Mouse (Mus musculus) intestine, postnatal 0 days (tissue): ENCODE measurements around the gene Fosl1. TPM values are rescaled to one million over a fixed set of nuclear protein-coding genes. Genes with fewer than 3 reads are reported as not detected.

ENCODE experiments used
- ATAC-seq: fragments of 200-750 bp; cut with Nextera tagmentation; 2 replicates; pipeline ENCODE4 v1.8.0; 2017; ENCODE audit warnings: mild to moderate bottlenecking, moderate TSS enrichment, moderate library complexity
- H3K27ac ChIP-seq: fragments of 300-500 bp; sonication (generic); 2 replicates; pipeline ENCODE4 v1.5.1; 2014; ENCODE audit warnings: mild to moderate bottlenecking, low read depth, low read length, moderate library complexity
- H3K27me3 ChIP-seq: fragments of 300-500 bp; sonication (generic); replicated peaks from 2 replicates; pipeline ENCODE4 v1.6.1; 2014; ENCODE audit warnings: low read length, mixed read lengths; ENCODE audit not compliant: control insufficient read depth, insufficient read depth
- H3K36me3 ChIP-seq: fragments of 300-500 bp; sonication (generic); 2 replicates; pipeline ENCODE4 v1.6.1; 2014; ENCODE audit warnings: mild to moderate bottlenecking, moderate library complexity; ENCODE audit not compliant: control insufficient read depth, insufficient read depth
- H3K4me1 ChIP-seq: fragments of 300-500 bp; sonication (generic); replicated peaks from 2 replicates; pipeline ENCODE4 v1.6.1; 2014; ENCODE audit warnings: antibody characterized with exemption, low read length, mixed read lengths; ENCODE audit not compliant: control insufficient read depth, insufficient read depth
- H3K4me2 ChIP-seq: fragments of 300-500 bp; sonication (generic); replicated peaks from 2 replicates; pipeline ENCODE4 v1.6.1; 2014; ENCODE audit warnings: low read depth, mild to moderate bottlenecking, moderate library complexity
- H3K4me3 ChIP-seq: fragments of 300-500 bp; sonication (generic); 2 replicates; pipeline ENCODE4 v1.5.1; 2014; ENCODE audit warnings: low read depth, low read length
- H3K9ac ChIP-seq: fragments of 300-500 bp; sonication (generic); 2 replicates; pipeline ENCODE4 v1.6.1; 2014; ENCODE audit warnings: mild to moderate bottlenecking, low read depth, low read length
- H3K9me3 ChIP-seq: fragments of 300-500 bp; sonication (generic); 2 replicates; pipeline ENCODE4 v1.6.1; 2016; ENCODE audit warnings: mixed run types; ENCODE audit not compliant: control insufficient read depth
- CTCF ChIP-seq: sonication (generic); IDR thresholded peaks from 2 replicates; pipeline ENCODE4 v1.5.1; 2016; ENCODE audit warnings: low read depth, mild to moderate bottlenecking, control low read depth, antibody characterized with exemption, moderate library complexity
- WGBS: fragments of 180-500 bp; shearing (Covaris S2); extraction: QIAGEN DNeasy Blood & Tissue Kit; methylation state at CpG from one replicate; pipeline ENCODE4 v1.1.7; 2014; 5-methylcytosine and 5-hydroxymethylcytosine counted together
- polyA plus RNA-seq: library from polyadenylated mRNA; unstranded; fragments of >200 nt; fragmentation: Nextera tagmentation; extraction: Ambion mirVana; gene quantifications from 2 replicates; pipeline ENCODE4 v1.2.1, GENCODE M21; 2015

Fosl1 gene
- polyA plus RNA-seq, 1 experiment from 2014 or later: not detected

DNA sequence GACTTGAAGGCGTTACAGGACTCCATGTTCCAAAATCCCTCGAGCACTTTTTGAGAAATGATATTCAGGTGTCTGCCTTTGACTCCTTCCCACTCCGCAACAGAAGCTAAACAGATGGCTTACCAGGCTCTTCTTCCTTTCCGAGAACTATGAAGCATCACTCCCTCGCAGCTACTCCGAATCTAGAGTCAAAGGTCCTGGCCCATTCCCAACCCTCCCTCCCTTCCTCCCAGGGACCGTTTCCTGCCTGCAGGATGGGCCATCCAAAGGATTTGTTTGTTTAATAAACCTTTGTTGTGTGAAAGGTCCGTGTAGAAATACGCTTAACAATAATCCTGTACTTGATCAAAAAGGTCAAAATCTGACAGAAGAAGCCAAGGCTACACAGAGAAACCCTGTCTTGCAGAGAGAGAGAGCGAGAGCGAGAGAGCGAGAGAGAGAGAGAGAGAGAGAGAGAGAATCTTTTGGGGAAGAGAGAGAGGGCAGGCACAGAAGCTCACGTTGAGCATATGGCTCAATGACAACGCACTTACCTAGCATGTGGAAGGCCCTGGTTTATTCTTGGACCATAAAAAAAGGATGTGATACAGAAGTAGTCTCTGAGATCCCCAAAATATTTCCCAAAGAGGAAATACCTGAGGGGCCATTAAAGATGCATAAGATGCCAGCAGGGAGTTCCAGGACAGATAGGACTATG lies 10.5 kb downstream of the Fosl1 start, which contains the start of gene Ccdc85b:
Ccdc85b (minus strand) TSS at position 149 of the 697 bp plus-strand sequence.
- Histone ChIP-seq H3K4me1 (peaks cover 4% of the 10 kb centered on the region; the same call in 1 of the 2 replicates), H3K27ac (peak within 1 kb of the TSS; percentile 84), H3K9ac (peak within 1 kb of the TSS; percentile 76), H3K36me3 (peaks cover 12% of the 10 kb centered on the region), H3K4me3 (peak within 1 kb of the TSS; percentile 74), H3K27me3 (no peaks in the 10 kb centered on the region), H3K9me3 (no peaks in the 10 kb centered on the region), H3K4me2 (peak within 1 kb of the TSS; percentile 98)
- WGBS: 11% methylated on average over 14 of the region's 14 CpGs
- no peak for TF ChIP-seq CTCF
- ATAC-seq: no peak

DNA sequence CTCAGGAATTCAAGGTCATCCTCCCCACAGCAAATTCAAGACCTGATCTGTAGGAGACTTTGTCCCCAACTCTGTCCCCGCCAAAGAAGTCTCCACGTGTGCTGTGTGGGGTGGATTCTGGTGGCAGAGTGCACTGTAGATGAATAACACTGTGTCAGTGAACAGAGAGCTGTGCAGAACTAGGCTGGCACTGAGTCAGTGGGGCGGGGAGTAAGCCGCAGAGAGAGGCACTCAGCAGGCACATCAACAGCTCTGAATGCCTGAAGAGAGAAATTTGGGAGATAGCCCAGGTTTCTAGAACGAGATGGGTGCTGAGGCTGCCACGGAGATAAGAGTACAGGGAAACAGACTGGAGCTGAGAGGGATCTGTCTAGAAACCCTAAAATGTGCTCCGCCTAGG lies 11.7 kb downstream of the Fosl1 start:
- Histone ChIP-seq H3K4me3 (no peak overlapping the region), H3K9ac (no peak overlapping the region), H3K36me3 (peaks cover 21% of the 10 kb centered on the region), H3K27me3 (no peaks in the 10 kb centered on the region), H3K27ac (no peak overlapping the region), H3K4me1 (peaks cover 4% of the 10 kb centered on the region; the same call in 1 of the 2 replicates), H3K4me2 (no peak overlapping the region), H3K9me3 (no peaks in the 10 kb centered on the region)
- no peak for ATAC-seq
- 59% methylated on average over 7 of the region's 7 CpGs for WGBS
- no peak for TF ChIP-seq CTCF

DNA sequence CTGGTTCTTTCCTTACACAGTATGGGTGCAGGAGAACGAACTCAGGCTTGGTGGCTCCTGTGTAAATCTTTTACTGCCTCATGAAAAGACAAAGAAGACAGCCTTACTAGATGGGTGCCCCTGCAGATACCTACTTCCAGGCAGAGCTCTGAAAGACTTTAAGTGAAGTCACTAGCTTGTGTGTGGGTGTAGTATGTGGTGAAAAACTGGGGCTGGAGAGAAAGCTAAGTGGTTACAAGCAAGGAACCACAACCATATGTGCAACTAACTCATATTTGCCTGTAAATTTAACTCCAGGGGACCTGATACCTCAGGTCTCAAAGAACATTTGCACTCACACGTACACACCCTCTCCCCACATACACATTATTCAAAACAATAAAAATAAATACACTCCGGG lies 12.5 kb downstream of the Fosl1 start:
- 21% methylated on average over 3 of the region's 3 CpGs for WGBS
- Histone ChIP-seq H3K9ac (peak overlapping the region; percentile 78; the same call in 1 of the 2 replicates), H3K4me3 (peak overlapping the region; percentile 80), H3K27me3 (no peaks in the 10 kb centered on the region), H3K36me3 (peaks cover 23% of the 10 kb centered on the region), H3K4me2 (peak overlapping the region; percentile 88), H3K9me3 (no peaks in the 10 kb centered on the region), H3K27ac (no peak overlapping the region), H3K4me1 (peaks cover 4% of the 10 kb centered on the region; the same call in 1 of the 2 replicates)
- ATAC-seq: no peak
- no peak for TF ChIP-seq CTCF

DNA sequence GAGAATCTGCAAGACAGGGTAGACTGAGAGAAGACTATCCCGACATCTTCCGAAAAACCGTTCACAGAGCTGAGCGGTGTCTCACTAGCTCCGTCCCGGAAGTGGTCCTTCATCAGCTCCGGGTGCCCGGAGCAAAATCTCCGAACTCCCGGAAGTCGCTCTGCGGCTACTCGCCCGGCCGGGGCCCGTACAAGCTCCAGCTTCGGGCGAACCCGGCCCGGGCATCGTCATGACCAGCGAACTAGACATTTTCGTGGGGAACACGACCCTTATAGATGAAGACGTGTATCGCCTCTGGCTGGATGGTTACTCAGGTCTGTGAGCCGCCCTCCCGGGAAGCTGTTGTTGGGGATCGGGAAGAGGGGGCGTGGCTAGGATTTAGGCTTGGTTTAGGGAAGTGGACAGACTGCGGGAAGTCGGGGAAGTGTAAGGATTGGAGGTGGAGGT lies 13.1 kb downstream of the Fosl1 start, which contains the start of gene Fibp:
Fibp (plus strand) TSS at position 151 of the 447 bp plus-strand sequence.
- peak within 1 kb of the TSS; percentile 46; the same call in 1 of the 2 replicates for H3K27ac ChIP-seq

DNA sequence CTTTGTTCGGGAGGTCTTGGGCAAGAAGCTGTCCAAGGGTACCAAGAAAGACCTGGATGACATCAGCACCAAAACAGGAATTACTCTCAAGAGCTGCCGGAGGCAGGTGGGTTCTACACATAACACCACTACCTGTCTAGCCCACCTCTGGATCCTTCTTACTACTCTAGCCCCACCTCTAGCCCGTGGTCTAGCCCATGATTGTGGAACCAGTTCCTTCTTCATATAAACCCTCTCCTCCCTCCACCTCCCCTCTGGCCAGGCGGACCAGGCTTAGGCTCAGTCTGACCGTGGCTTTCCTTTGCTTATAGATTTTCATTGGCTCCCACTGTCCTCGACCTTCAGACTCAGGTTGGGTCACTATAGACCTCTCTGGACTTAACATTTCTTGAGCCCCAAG lies 14.1 kb downstream of the Fosl1 start:
- Histone ChIP-seq H3K27ac (no peak overlapping the region), H3K27me3 (no peaks in the 10 kb centered on the region), H3K9me3 (no peaks in the 10 kb centered on the region), H3K9ac (peak overlapping the region; percentile 78), H3K4me1 (peaks cover 4% of the 10 kb centered on the region; the same call in 1 of the 2 replicates), H3K4me3 (peak overlapping the region; percentile 80), H3K36me3 (peaks cover 38% of the 10 kb centered on the region), H3K4me2 (peak overlapping the region; percentile 88)
- 82% methylated on average over 6 of the region's 6 CpGs for WGBS
- no peak for TF ChIP-seq CTCF
- no peak for ATAC-seq

More for the DNA sequence above, 13.1 kb downstream of the Fosl1 start, which contains the start of gene Fibp:
- no peaks in the 10 kb centered on the region for H3K9me3 ChIP-seq
- ATAC-seq: peak; percentile 69
- H3K4me2 ChIP-seq: peak within 1 kb of the TSS; percentile 88
- peak within 1 kb of the TSS; percentile 80 for H3K4me3 ChIP-seq
- H3K4me1 ChIP-seq: peaks cover 4% of the 10 kb centered on the region; the same call in 1 of the 2 replicates
- peaks cover 29% of the 10 kb centered on the region for H3K36me3 ChIP-seq
- WGBS: 0% methylated on average over 32 of the region's 32 CpGs
- H3K27me3 ChIP-seq: no peaks in the 10 kb centered on the region
- TF ChIP-seq CTCF: no peak
- peak within 1 kb of the TSS; percentile 78 for H3K9ac ChIP-seq

DNA sequence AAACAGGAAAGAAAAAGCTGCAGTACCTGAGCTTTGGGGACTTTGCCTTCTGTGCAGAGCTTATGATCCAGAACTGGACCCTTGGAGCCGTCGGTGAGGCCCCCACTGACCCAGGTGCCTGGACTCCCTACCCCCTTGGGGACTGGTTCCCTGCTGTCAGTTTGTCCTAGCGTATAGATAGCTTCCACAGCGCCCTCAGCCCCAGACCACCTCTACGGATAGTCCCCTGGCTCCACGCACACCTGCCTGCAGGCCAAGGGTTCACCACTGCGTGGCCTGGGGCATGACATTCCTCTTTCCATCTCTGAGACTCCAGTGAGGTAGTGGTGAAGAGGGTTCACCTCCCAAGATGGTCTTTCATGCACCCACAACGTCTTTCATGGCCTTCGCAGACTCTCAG lies 15.9 kb downstream of the Fosl1 start:
- Histone ChIP-seq H3K9ac (no peak overlapping the region), H3K4me1 (peaks cover 4% of the 10 kb centered on the region; the same call in 1 of the 2 replicates), H3K4me2 (no peak overlapping the region), H3K9me3 (no peaks in the 10 kb centered on the region), H3K27ac (no peak overlapping the region), H3K27me3 (no peaks in the 10 kb centered on the region), H3K36me3 (peaks cover 53% of the 10 kb centered on the region), H3K4me3 (no peak overlapping the region)
- TF ChIP-seq CTCF: no peak
- no peak for ATAC-seq
- 90% methylated on average over 9 of the region's 9 CpGs for WGBS
